Mouse (Mus musculus): ENCODE data around the gene Padi2. TPM values are rescaled to one million over a fixed set of nuclear protein-coding genes. Genes with fewer than 3 reads are reported as not detected.

Padi2 gene
- total RNA-seq (2021), result 100 to 1,000 TPM; 129 to 189 TPM
- long read RNA-seq, experiment 1, full-length matches to known transcripts, result 63 of 84 reads
- long read RNA-seq, experiment 1, partial matches to known transcripts, result 7 of 84 reads
- long read RNA-seq, experiment 1, other reads (novel, unspliced or antisense), result 14 of 84 reads
- long read RNA-seq, experiment 2, full-length matches to known transcripts, result 54 of 85 reads
- long read RNA-seq, experiment 2, partial matches to known transcripts, result 8 of 85 reads
- long read RNA-seq, experiment 2, other reads (novel, unspliced or antisense), result 23 of 85 reads

DNA sequence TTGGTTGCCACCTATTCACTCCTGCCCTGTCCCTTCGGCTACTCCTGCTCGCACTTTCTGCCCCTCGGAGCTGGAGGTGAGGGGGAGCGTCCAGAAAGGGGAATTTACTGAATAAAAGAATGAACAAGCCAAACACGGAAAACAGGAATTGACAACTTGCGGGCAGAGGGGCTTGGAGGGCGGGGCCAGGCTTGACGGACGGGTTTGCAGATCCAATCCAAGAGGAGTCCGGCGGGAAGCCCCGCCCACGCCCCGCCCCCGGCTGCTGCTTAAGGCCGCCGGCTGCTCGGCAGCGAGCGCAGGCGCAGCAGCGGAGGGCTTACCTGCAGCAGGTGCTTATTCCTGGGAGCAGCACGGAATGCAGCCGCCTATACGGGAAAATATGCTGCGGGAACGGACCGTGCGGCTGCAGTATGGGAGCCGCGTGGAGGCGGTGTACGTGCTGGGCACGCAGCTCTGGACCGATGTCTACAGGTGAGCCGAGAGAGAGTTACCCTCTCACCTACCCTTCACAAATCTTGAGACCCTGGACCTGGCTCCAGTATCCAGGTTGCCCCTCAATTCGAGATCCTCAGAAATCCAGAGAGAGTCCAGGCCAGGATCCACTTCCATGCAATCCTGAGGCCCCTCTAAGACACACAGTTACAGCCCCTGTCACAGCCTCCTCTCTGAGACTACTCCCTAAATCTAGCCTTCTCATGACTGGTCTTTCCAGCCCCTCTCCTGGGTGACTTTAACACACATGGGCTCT is at the start of gene Padi2:
TSS of gene Padi2 (plus strand) at position 269 of the 751 bp plus-strand sequence.
- no peak for DNase-seq (ENCODE audit: low spot score)

DNA sequence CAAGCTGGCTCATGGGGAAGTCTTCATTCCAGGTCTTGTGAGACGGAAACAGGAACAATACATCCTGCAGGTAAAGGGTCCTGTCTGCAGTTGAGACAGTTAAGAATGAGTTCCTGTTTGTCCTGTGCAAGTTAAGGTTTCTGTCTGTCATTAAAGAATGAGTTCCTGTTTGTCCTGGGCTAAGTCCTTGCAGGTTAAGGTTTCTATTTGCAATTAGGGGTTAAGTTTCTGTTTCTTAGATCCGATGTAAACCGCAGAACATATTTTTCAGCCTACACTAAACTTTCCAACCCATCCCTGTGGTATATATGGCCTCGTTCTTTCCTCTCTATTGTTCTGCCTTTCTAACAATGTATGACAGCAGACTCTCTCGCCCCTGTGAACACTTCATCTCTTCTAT is 49.1 kb upstream of the Padi2 start:
- DNase-seq (ENCODE audit: low spot score), result no peak

GRCm38 (mm10) chr4:140857813-140858212 is 48.3 kb upstream of the Padi2 start:
- DNase-seq (ENCODE audit: low spot score), result no peak

DNA sequence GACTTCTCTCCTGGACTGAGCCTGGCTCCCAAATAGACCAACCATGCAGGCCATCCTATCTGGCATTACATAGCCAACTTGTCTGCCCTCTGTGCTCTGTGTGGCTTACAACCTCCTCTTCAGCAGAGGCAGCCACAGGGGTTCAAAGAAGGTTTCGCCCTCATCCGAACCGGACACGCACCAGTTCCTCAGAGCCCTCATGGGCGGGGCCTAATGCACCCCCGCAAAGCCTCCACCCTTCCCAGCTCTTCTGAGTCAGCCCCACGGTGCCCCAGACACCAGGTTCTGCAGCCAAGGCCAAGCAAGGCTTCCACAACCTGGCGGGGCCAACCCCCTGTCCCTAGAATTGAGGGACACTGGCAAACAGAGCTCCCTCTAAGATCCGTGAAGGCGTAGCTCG is 46.9 kb upstream of the Padi2 start:
- no peak for DNase-seq (ENCODE audit: low spot score)

- no peak for DNase-seq (ENCODE audit: low spot score)
Measured at GRCm38 (mm10) chr4:140860125-140860766, 45.9 kb upstream of the Padi2 start.

DNA sequence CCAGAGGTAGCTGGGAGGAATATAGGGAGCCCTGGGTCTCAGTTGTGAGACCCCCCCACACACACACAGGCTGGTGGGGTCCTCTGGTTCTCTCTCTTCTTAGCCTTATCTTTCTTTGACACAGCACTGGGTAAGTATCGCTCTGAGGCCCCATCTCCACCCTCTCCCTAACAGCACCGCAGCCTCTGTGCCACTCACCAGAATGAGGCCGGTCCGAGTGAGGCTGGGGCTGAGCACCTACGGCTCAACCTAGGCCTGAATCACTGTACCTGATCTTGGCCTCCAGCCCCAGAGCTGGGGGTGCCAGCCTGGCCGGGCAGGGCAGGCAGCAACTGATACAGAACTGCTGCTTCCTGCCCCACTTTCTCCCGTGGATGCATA is 45.4 kb upstream of the Padi2 start:
- no peak for DNase-seq (ENCODE audit: low spot score)

DNA sequence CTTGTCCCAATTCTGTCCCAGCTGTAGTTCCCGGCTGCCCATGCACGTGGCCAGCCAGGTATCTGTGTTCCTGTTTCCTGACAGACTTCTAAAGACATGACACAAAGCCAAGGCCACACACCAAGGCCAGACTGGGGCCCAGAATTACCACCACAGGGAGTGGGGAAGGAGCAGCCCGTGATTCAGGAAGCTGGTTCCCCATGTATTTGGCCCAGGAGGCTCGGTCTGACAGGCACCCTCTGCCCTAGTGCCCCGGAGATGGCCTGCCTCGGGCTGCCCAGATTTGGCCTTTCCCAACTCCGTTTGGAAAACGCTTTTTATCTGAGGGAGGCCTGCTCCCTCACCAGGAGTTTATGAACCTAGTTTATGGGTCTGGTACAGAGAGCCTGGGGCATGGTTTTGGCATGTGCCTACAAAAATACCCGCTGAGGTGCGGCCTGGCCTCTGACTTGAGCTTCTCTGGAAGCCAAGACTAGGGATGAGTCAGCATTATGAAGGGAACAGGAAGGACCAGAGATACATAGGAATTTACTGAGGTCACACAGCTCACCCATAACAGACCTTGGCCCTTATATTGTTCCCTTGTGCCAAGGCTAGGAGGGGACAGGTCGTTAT is 44.0 kb upstream of the Padi2 start:
- DNase-seq (ENCODE audit: low spot score), result no peak

- no peak for DNase-seq (ENCODE audit: low spot score)
Measured at GRCm38 (mm10) chr4:140868484-140869190, 37.5 kb upstream of the Padi2 start.

DNA sequence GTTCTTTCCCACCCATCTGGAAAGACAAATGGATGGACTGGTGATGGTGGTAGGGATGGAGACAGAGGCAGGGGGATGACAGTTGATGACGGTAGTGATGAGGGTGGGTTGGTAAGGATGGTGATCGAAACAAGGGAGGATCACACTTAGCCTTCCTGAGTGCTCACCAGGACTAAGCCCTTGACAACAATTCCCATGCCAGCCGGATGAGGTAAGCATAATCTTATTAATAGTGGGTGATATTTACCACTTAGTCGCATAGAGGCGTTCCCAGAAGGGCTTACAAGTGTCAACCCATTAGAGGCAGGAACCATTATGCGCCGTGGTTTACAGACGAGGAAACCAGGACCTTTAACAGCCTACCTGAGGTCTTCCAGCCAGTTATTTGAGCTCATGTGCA is 36.2 kb upstream of the Padi2 start:
- DNase-seq (ENCODE audit: low spot score), result no peak

- DNase-seq (ENCODE audit: low spot score), result no peak
Measured at GRCm38 (mm10) chr4:140870876-140871275, 35.3 kb upstream of the Padi2 start.

- DNase-seq (ENCODE audit: low spot score), result no peak
Measured at GRCm38 (mm10) chr4:140871376-140871775, 34.8 kb upstream of the Padi2 start.

DNA sequence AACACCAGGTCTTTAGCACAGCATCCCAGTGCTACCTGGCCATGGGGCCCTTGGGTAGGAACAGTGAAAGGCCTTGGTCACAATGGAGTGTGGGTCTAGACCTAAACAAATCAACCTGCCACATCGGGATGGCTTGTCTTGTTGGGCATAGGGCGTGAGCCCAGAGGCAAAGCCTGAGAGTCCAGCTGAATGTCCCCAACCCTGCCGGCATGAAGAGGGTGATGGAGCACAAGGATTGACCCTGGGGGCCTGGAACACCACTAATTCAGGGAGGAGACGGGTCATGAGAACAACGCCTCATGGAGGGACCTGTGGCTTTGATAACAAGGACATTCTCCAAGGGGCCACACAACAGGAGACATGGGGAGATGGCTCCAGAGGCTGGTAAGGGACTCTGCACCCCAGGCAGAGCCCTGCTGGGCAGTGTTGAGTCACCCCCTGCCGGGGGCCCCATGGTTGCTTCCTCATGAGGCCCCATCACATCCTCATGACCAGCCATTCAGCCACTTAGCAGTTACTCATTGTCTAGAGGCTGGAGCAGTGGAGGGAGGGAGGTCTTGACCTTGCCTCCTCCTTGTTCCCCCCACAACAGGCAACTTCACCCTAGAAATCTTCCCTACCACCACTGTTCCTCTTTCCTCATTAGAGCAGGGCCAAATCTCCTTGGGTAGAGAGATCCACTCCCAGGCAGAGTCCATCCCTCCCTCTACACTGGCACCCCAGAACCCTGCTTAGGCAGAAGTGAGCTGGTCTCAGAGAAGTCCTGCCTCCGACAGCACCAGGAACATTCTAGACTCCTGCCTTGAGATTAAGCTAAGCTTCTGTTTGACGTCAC is 34.1 kb upstream of the Padi2 start:
- no peak for DNase-seq (ENCODE audit: low spot score)

DNA sequence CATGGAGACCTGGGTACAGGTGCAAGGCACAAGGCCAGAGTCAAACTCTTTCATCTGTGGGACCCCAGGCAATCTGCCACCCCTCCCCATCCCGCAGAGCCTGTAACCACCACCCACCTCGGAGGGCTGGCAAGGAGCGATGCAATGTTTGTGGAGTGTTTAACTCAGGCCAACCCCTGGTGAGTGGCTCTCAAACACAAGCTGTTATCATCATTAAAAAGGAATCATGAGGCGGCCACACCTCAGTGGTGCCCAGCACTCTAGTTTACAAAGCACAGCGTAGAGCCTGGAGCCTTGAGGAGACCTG is 33.5 kb upstream of the Padi2 start:
- no peak for DNase-seq (ENCODE audit: low spot score)

DNA sequence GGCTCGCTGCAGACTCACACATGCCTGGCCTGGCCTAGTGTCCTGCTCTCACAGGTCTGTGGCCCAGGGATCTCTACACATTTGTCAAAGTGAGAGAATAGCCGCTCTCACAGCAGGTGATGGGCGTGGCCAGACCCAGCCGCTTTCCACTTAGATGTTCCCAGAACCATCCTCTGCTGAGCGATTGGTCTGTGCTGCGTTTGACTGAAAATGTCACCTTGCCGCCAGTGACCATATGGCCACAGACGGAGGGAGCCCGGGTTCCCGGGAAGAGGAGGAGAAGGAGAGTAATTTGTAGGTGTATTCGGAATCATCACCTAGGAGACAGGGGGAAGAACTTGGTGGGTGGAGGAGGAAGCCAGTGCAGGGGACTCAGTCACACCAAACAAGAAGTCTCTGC is 33.1 kb upstream of the Padi2 start:
- no peak for DNase-seq (ENCODE audit: low spot score)

GRCm38 (mm10) chr4:140876161-140876560 is 30.0 kb upstream of the Padi2 start:
- no peak for DNase-seq (ENCODE audit: low spot score)

DNA sequence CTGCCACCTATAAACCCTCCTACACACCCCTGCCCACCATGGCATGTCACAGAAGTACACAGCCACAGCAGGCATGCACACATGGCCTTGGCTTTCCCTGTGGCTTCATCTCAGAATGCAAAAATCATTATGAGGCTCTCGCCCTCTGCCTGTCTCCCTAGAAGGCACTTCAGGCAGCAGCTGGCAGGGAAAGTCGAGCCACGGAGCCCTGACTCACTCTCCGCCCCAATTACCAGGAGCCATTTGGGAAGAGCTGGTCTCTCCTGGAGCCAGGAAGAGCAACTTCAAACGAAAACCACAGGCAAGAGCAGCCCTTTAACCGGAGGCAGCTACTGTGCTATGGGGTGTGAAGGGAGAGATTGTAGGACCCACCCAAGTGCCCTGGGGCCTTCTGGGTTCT is 29.5 kb upstream of the Padi2 start:
- DNase-seq (ENCODE audit: low spot score), result no peak

- no peak for DNase-seq (ENCODE audit: low spot score)
Measured at GRCm38 (mm10) chr4:140877441-140877840, 28.7 kb upstream of the Padi2 start.

GRCm38 (mm10) chr4:140878655-140879054 is 27.5 kb upstream of the Padi2 start:
- DNase-seq (ENCODE audit: low spot score), result no peak

DNA sequence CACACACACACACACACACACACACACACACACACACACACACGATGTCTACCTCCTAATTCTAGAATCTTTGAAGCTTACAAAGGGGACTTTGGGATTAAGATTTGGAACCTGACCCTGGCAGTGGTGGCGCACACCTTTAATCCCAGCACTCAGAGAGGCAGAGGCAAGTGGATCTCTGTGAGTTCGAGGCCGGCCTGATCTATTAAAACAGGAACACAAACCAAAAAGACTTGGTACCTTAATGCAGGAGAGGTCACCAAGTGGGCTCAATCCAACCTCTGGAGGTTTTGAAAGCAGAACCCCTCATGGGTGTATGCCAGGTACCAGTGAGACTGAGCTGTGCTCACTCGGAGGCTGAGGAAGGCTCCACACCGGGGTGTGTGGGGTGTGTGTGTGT is 27.0 kb upstream of the Padi2 start:
- DNase-seq (ENCODE audit: low spot score), result no peak

DNA sequence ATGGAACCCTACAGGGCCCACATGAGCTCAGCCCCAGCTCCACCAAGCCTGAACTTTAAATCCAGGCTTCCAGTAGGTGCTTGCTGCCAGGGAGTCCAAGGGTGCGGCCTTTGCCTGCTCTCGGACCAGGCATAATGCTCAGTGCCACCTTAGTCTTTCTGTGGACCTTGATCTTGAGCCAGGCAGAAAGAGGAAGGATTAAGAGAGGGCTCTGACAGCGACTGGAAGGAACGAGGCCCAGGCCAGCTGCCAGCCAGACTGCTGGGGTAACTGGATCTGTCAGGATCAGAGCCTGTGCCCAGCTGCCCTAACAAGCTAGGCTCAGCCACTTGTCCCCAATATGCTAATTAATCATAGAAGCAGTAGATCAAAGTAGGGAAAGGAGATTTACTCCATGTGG is 26.4 kb upstream of the Padi2 start:
- DNase-seq (ENCODE audit: low spot score), result peak; percentile 86

DNA sequence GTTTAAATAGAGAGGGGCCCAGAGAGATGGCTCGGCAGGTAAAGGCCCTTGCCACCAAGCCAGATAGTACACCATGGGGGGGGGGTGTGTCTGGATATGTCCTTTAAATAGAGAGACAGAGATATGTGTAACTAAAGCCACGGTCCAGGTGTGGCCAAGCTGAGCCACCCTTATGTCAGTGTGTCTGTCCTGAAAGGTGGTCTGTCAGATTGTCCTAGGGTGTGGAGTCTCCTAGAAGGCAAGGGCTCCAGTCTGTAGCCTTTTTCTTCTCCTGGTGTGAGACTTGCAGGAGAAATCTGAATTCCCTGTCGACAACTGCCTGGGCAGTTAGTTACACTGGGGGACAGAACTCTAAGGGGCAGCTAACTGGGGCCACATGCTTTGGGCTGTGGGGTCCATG is 25.9 kb upstream of the Padi2 start:
- DNase-seq (ENCODE audit: low spot score), result no peak
